Mouse (Mus musculus): ENCODE measurements around the gene Gstm2. TPM values are rescaled to one million over a fixed set of nuclear protein-coding genes. Genes with fewer than 3 reads are reported as not detected.
A peak's percentile ranks its signal among the peaks of the same experiment; 100 is the strongest.

The Gstm2 gene
- polyA plus RNA-seq, 1 experiment = 3.9 TPM

GRCm38 (mm10) chr3:107945729-107946128 lies 40.5 kb downstream of the Gstm2 start:
- DNase-seq = no peak
- no peak overlapping the region for H3K4me3 ChIP-seq (replicated peaks; ENCODE audit: insufficient read depth, low read depth, low read length)
- no peaks in the 10 kb centered on the region for H3K27me3 ChIP-seq (ENCODE audit: control insufficient read depth, insufficient read depth, low read length)
- no peak for TF ChIP-seq POLR2A (IDR thresholded peaks at IDR 0.05; ENCODE audit: borderline replicate concordance, insufficient read depth, low read length)
- no peak for TF ChIP-seq CTCF (IDR thresholded peaks at IDR 0.05; ENCODE audit: borderline replicate concordance, insufficient read depth, low read depth, low read length)
- no peaks in the 10 kb centered on the region; the same call in 1 of the 2 replicates for H3K4me1 ChIP-seq (ENCODE audit: control insufficient read depth, insufficient read depth, low read length)
- no peak overlapping the region for H3K27ac ChIP-seq (ENCODE audit: insufficient read depth, low read length)
- 80% methylated on average over 4 of the region's 4 CpGs for WGBS

GRCm38 (mm10) chr3:107943239-107943990 lies 42.8 kb downstream of the Gstm2 start, which contains the start of gene Gstm6:
Gstm6 (minus strand) TSS chr3:107943749.
- Histone ChIP-seq H3K4me3 (replicated peaks; ENCODE audit: insufficient read depth, low read depth, low read length) (no peak within 1 kb of the TSS), H3K27me3 (ENCODE audit: control insufficient read depth, insufficient read depth, low read length) (no peaks in the 10 kb centered on the region), H3K27ac (ENCODE audit: insufficient read depth, low read length) (no peak within 1 kb of the TSS), H3K4me1 (ENCODE audit: control insufficient read depth, insufficient read depth, low read length) (no peaks in the 10 kb centered on the region; the same call in 1 of the 2 replicates)
- no peak for TF ChIP-seq POLR2A (IDR thresholded peaks at IDR 0.05; ENCODE audit: borderline replicate concordance, insufficient read depth, low read length)
- no peak for TF ChIP-seq CTCF (IDR thresholded peaks at IDR 0.05; ENCODE audit: borderline replicate concordance, insufficient read depth, low read depth, low read length)
- no peak for DNase-seq
- 44% methylated on average over 20 of the region's 20 CpGs for WGBS

DNA sequence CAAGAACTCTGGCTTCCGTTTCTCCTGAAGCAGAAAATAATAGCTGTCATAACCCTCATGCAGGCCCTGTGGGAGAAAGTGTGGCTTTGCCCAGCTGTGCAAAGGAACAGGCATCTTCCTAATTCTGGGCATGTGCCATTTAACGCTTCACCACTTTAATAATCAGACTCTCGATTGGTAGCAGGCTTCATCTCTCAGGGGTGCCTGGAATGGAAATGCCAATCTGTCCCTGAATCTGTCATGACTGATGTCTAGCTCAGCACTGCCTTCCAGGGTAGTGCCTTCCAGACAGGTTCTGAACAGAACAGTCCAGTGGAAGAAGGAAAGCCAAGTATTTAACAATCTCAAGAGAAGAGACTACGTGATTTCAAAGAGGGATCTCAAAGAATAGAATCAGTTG lies 45.0 kb downstream of the Gstm2 start:
- Histone ChIP-seq H3K27me3 (ENCODE audit: control insufficient read depth, insufficient read depth, low read length) (no peaks in the 10 kb centered on the region), H3K4me3 (replicated peaks; ENCODE audit: insufficient read depth, low read depth, low read length) (no peak overlapping the region), H3K4me1 (ENCODE audit: control insufficient read depth, insufficient read depth, low read length) (no peaks in the 10 kb centered on the region; the same call in 1 of the 2 replicates), H3K27ac (ENCODE audit: insufficient read depth, low read length) (no peak overlapping the region)
- 40% methylated on average over 4 of the region's 4 CpGs for WGBS
- no peak for DNase-seq
- TF ChIP-seq CTCF (IDR thresholded peaks at IDR 0.05; ENCODE audit: borderline replicate concordance, insufficient read depth, low read depth, low read length) (no peak), POLR2A (IDR thresholded peaks at IDR 0.05; ENCODE audit: borderline replicate concordance, insufficient read depth, low read length) (no peak)

DNA sequence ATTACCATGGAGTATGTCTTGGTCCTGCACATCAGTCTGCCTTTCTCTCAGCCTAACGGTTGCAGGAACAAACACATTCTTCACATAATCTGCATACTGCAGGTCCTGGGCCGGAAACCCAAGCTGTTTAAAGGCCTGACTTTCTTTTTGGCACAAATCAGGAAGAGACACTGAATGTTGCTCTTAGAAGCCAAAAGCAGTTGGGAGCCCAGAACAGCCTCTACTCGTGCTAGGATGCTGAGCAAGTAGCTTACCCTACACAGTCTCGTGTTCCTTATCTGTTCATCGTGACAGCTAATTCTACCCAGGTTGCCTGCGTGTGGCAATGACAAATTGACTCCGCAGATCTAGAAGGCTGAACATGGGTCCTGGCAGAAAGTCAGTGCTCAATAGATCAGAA lies 45.7 kb downstream of the Gstm2 start:
- Histone ChIP-seq H3K27me3 (ENCODE audit: control insufficient read depth, insufficient read depth, low read length) (no peaks in the 10 kb centered on the region), H3K27ac (ENCODE audit: insufficient read depth, low read length) (no peak overlapping the region), H3K4me3 (replicated peaks; ENCODE audit: insufficient read depth, low read depth, low read length) (no peak overlapping the region), H3K4me1 (ENCODE audit: control insufficient read depth, insufficient read depth, low read length) (no peaks in the 10 kb centered on the region; the same call in 1 of the 2 replicates)
- no peak for DNase-seq
- no peak for TF ChIP-seq POLR2A (IDR thresholded peaks at IDR 0.05; ENCODE audit: borderline replicate concordance, insufficient read depth, low read length)
- TF ChIP-seq CTCF (IDR thresholded peaks at IDR 0.05; ENCODE audit: borderline replicate concordance, insufficient read depth, low read depth, low read length) = no peak
- WGBS = 49% methylated on average over 7 of the region's 7 CpGs

DNA sequence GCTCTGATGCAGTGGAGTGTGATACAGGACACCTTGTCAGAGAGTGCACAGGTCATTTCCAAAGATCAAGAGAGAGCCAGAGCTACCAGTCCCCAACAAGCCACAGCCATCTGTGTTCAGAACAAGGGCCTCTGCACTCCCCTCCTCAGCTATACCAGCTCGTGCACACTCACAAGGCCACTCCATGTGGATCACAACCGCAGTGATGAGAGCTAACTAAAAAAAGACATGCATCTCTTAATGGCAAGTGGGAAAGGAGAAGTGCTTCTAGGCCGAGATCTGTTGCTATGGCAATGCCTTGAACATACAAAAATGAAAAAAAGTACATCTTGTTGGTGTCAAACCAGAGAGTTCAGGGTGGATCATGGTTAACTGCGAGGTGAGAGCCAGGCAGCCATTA lies 46.4 kb downstream of the Gstm2 start:
- Histone ChIP-seq H3K27me3 (ENCODE audit: control insufficient read depth, insufficient read depth, low read length) (no peaks in the 10 kb centered on the region), H3K4me3 (replicated peaks; ENCODE audit: insufficient read depth, low read depth, low read length) (no peak overlapping the region), H3K4me1 (ENCODE audit: control insufficient read depth, insufficient read depth, low read length) (no peaks in the 10 kb centered on the region; the same call in 1 of the 2 replicates), H3K27ac (ENCODE audit: insufficient read depth, low read length) (no peak overlapping the region)
- DNase-seq = no peak
- TF ChIP-seq CTCF (IDR thresholded peaks at IDR 0.05; ENCODE audit: borderline replicate concordance, insufficient read depth, low read depth, low read length) (no peak), POLR2A (IDR thresholded peaks at IDR 0.05; ENCODE audit: borderline replicate concordance, insufficient read depth, low read length) (no peak)
- WGBS = 81% methylated on average over 4 of the region's 4 CpGs

- WGBS = 61% methylated on average over 3 of the region's 3 CpGs
- TF ChIP-seq CTCF (IDR thresholded peaks at IDR 0.05; ENCODE audit: borderline replicate concordance, insufficient read depth, low read depth, low read length) (peak; percentile 64; the same call in 1 of the 2 replicates), POLR2A (IDR thresholded peaks at IDR 0.05; ENCODE audit: borderline replicate concordance, insufficient read depth, low read length) (no peak)
- H3K4me3 ChIP-seq (replicated peaks; ENCODE audit: insufficient read depth, low read depth, low read length) = no peak overlapping the region
- no peaks in the 10 kb centered on the region for H3K27me3 ChIP-seq (ENCODE audit: control insufficient read depth, insufficient read depth, low read length)
- DNase-seq = peak; percentile 29 to 52
- H3K27ac ChIP-seq (ENCODE audit: insufficient read depth, low read length) = no peak overlapping the region
- no peaks in the 10 kb centered on the region; the same call in 1 of the 2 replicates for H3K4me1 ChIP-seq (ENCODE audit: control insufficient read depth, insufficient read depth, low read length)
These were observed 46.9 kb downstream of the Gstm2 start for GRCm38 (mm10) chr3:107939403-107939802.

- 70% methylated on average over 3 of the region's 3 CpGs for WGBS
- TF ChIP-seq POLR2A (IDR thresholded peaks at IDR 0.05; ENCODE audit: borderline replicate concordance, insufficient read depth, low read length) = no peak
- no peak for TF ChIP-seq CTCF (IDR thresholded peaks at IDR 0.05; ENCODE audit: borderline replicate concordance, insufficient read depth, low read depth, low read length)
These were observed 50.4 kb downstream of the Gstm2 start for GRCm38 (mm10) chr3:107935888-107936287.

DNA sequence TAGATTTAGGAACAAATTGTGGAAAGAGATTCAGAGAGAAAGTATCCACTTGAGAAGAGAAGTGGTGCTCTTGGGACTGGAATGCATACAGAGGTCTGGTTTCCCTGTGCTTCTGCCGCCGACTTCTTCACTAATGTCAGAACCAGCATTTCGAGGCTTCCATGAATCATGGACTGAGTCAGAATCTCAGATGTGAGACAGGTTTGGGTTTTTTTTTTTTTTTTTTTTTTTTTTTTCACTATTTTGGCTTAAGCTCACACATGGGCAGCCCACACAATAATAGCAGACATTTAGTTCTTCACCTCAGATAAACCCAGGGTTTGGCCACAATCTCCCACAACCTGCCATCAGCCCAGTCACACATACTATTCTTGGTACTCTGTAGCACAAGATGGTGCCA lies 51.0 kb downstream of the Gstm2 start:
- 0 out of 2 replicates have a peak, but pooled peaks cover 2% of the 10 kb centered on the region for H3K4me1 ChIP-seq (ENCODE audit: control insufficient read depth, insufficient read depth, low read length)
- 94% methylated on average over 3 of the region's 3 CpGs for WGBS
- TF ChIP-seq CTCF (IDR thresholded peaks at IDR 0.05; ENCODE audit: borderline replicate concordance, insufficient read depth, low read depth, low read length) = no peak
- no peak for TF ChIP-seq POLR2A (IDR thresholded peaks at IDR 0.05; ENCODE audit: borderline replicate concordance, insufficient read depth, low read length)
- no peaks in the 10 kb centered on the region for H3K27me3 ChIP-seq (ENCODE audit: control insufficient read depth, insufficient read depth, low read length)
- no peak overlapping the region for H3K27ac ChIP-seq (ENCODE audit: insufficient read depth, low read length)
- no peak overlapping the region for H3K4me3 ChIP-seq (replicated peaks; ENCODE audit: insufficient read depth, low read depth, low read length)
- no peak for DNase-seq

More at GRCm38 (mm10) chr3:107935888-107936287, 50.4 kb downstream of the Gstm2 start:
- no peak for DNase-seq
- H3K27ac ChIP-seq (ENCODE audit: insufficient read depth, low read length) = no peak overlapping the region
- H3K4me3 ChIP-seq (replicated peaks; ENCODE audit: insufficient read depth, low read depth, low read length) = no peak overlapping the region
- peaks cover 2% of the 10 kb centered on the region; the same call in 1 of the 2 replicates for H3K4me1 ChIP-seq (ENCODE audit: control insufficient read depth, insufficient read depth, low read length)
- no peaks in the 10 kb centered on the region for H3K27me3 ChIP-seq (ENCODE audit: control insufficient read depth, insufficient read depth, low read length)
